Mouse (Mus musculus) cortical plate, adult 2 months (tissue): ENCODE results near the gene Prdm1.

Experiments used
- CTCF ChIP-seq: fragments of 200-500 bp; IDR thresholded peaks from 2 replicates; pipeline ENCODE4 v1.5.1; 2011; ENCODE audit warnings: mild to moderate bottlenecking, control low read depth, low read length; ENCODE audit not compliant: insufficient read depth; ENCODE audit errors: extremely low read depth
- POLR2A ChIP-seq: fragments of 200-500 bp; IDR thresholded peaks from 2 replicates; pipeline ENCODE4 v1.6.1; 2011; ENCODE audit warnings: mild to moderate bottlenecking, low read length, control low read depth; ENCODE audit not compliant: insufficient read depth; ENCODE audit errors: extremely low read depth

DNA sequence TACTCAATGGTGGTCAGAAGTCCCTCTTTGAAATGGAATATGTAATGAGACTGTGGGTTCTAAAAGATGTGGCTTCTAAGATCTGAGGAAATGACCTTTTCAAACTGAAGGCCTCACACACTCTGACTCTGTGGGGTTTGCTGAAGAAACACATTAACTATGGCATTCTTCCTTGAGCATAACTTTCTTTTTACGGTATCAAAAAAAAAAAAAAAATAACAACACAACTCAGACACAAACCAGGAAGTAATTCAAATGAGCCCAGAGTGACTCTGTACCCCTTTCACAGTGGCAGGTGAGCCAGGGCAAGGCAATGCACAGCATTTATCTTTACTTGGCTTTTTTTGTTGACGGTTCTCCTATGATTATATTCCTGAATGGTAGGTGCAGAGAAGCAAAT is 77.5 kb downstream of the Prdm1 start:
- TF ChIP-seq CTCF (no peak), POLR2A (no peak)
